Mouse (Mus musculus) stomach, postnatal 0 days (tissue): ENCODE data around the gene Sept6.

ENCODE experiments used
- CTCF ChIP-seq: IDR thresholded peaks from 2 replicates; pipeline ENCODE4 v1.5.1; 2016; ENCODE audit warnings: antibody characterized with exemption, low read depth, mild to moderate bottlenecking, moderate library complexity
- EP300 ChIP-seq: optimal IDR thresholded peaks from 2 replicates; pipeline ENCODE3; 2016; ENCODE audit warnings: antibody characterized with exemption

DNA sequence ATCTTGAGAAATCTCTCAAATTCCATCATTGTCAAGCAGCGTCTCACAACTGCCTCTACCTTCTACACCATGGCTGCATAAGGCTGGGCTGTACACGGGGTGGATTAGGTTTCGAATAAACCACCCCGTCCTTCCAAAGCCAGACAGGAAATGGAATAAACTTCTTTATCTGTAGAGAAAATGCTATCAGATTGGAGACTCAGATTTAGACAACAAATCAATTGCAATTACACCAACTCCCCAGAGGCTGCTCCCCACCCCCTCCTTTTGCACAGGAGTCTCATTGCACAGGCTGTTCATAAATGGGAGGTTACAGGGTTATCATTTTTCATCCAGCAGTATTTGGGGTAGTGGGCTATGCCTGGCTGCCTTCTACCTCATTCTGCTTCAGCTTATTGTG lies 3.7 kb downstream of the Sept6 start:
- TF ChIP-seq CTCF (no peak), EP300 (no peak)
